Mouse (Mus musculus): ENCODE data around the gene Shroom1.

The Shroom1 gene

GRCm38 (mm10) chr11:53446183-53446582, 10.8 kb upstream of the Shroom1 start:
- in situ Hi-C loops (cut with MboI, MseI): no loop called here

- in situ Hi-C loops (cut with MboI, MseI): no loop called here
These were observed 9.0 kb upstream of the Shroom1 start for GRCm38 (mm10) chr11:53447996-53448395.

GRCm38 (mm10) chr11:53448529-53448928, 8.5 kb upstream of the Shroom1 start:
- in situ Hi-C loops (cut with MboI, MseI): no loop called here

GRCm38 (mm10) chr11:53450070-53450705, 6.8 kb upstream of the Shroom1 start:
- in situ Hi-C loops (cut with MboI, MseI): no loop called here

- in situ Hi-C loops (cut with MboI, MseI): no loop called here
These were observed 5.6 kb upstream of the Shroom1 start for GRCm38 (mm10) chr11:53451361-53451760.

- in situ Hi-C loops (cut with MboI, MseI): no loop called here
These were observed 4.6 kb upstream of the Shroom1 start for GRCm38 (mm10) chr11:53452396-53452795.

- in situ Hi-C loops (cut with MboI, MseI): no loop called here
These were observed 4.0 kb upstream of the Shroom1 start for GRCm38 (mm10) chr11:53453031-53453430.

GRCm38 (mm10) chr11:53457372-53457954, 458 bp downstream of the Shroom1 start:
- in situ Hi-C loops (cut with MboI, MseI): no loop called here

GRCm38 (mm10) chr11:53458996-53459395, 2.0 kb downstream of the Shroom1 start:
- in situ Hi-C loops (cut with MboI, MseI): no loop called here

- in situ Hi-C loops (cut with MboI, MseI): no loop called here
These were observed 3.2 kb downstream of the Shroom1 start for GRCm38 (mm10) chr11:53460192-53460591.

- in situ Hi-C loops (cut with MboI, MseI): no loop called here
These were observed 4.7 kb downstream of the Shroom1 start for GRCm38 (mm10) chr11:53461727-53462126.

- in situ Hi-C loops (cut with MboI, MseI): no loop called here
These were observed 6.8 kb downstream of the Shroom1 start for GRCm38 (mm10) chr11:53463551-53464424.

GRCm38 (mm10) chr11:53466231-53466971, 9.4 kb downstream of the Shroom1 start:
- in situ Hi-C loops (cut with MboI, MseI): loop anchor here in 1 of 2 experiments (5.0 kb wide), 1 partner anchor 271 kb away; no protein-coding TSS in a partner anchor

GRCm38 (mm10) chr11:53469294-53469967, 12.4 kb downstream of the Shroom1 start:
- in situ Hi-C loops (cut with MboI, MseI): loop anchor here in 1 of 2 experiments (5.0 kb wide), 1 partner anchor 268 kb away; no protein-coding TSS in a partner anchor

GRCm38 (mm10) chr11:53469968-53470695, 13.1 kb downstream of the Shroom1 start, which contains the start of gene Gm9837:
Gene Gm9837, minus strand, starts transcription at chr11:53470479.
- in situ Hi-C loops (cut with MboI, MseI): loop anchor here in 1 of 2 experiments (5.0 kb wide), 1 partner anchor 267 kb away; no protein-coding TSS in a partner anchor

- in situ Hi-C loops (cut with MboI, MseI): no loop called here
These were observed 15.7 kb downstream of the Shroom1 start for GRCm38 (mm10) chr11:53472709-53473108.

- in situ Hi-C loops (cut with MboI, MseI): no loop called here
These were observed 18.6 kb downstream of the Shroom1 start for GRCm38 (mm10) chr11:53475620-53476019.

GRCm38 (mm10) chr11:53477833-53478232, 20.8 kb downstream of the Shroom1 start:
- in situ Hi-C loops (cut with MboI, MseI): no loop called here

- in situ Hi-C loops (cut with MboI, MseI): no loop called here
These were observed 21.6 kb downstream of the Shroom1 start for GRCm38 (mm10) chr11:53478383-53479170.

Data from T-helper 17 cell (primary cell).